Mouse (Mus musculus) cerebral cortex, adult 2 months (tissue): ENCODE data around the gene Mctp1.

Experiments used
- whole genome bisulfite sequencing: fragments of 180-500 bp; shearing (Covaris S2); methylation state at CpG from one replicate; pipeline ENCODE4 v1.1.7; 2018; 5-methylcytosine and 5-hydroxymethylcytosine counted together

The Mctp1 gene

DNA sequence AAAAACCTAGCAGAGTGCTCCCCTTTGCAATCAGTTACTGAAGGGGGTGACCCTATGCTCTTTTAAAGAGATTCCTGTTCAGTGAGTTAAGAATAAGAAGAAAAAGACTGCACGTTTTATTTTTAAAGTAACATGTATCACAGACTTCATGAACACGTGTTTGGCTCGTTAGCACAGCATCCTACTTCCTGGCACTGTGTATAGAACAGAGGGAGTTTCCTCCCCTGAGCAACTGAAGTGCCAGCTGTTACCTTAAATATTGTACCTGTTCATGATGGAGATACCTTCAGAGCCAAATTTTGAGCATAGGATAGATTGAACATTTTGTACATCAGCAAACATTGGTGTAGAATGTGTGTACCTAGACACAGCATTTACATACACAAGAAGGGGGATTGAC, 494.7 kb downstream of the Mctp1 start:
- WGBS: 19% methylated on average over 3 of the region's 3 CpGs

DNA sequence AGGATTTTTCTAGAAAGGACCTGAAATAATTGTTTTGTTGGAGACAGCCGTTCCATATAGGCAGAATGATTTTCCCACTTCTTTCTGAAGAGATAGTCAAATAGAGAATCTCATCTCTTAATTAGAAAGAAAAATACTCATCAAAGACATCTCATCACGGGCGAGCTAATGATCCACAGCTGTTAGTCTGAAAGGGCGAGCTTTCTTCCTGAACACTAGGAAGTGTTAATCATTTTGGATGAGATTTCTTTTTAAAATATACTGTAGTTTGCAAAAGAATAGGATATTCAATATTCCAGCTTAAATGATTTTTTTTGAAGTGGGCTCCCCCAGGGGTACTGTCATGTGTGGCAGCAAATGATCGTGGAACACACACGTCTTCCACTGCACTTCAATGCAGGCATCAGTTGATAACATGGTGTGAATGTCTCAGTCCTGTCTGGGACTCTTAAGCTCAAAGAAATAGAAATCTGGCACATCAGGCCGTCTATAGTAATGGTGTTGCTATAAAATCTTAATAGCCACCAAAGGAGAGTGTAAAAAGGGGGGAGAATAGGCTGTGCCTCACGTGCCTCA, 500.3 kb downstream of the Mctp1 start:
- WGBS: 82% methylated on average over 8 of the region's 8 CpGs

DNA sequence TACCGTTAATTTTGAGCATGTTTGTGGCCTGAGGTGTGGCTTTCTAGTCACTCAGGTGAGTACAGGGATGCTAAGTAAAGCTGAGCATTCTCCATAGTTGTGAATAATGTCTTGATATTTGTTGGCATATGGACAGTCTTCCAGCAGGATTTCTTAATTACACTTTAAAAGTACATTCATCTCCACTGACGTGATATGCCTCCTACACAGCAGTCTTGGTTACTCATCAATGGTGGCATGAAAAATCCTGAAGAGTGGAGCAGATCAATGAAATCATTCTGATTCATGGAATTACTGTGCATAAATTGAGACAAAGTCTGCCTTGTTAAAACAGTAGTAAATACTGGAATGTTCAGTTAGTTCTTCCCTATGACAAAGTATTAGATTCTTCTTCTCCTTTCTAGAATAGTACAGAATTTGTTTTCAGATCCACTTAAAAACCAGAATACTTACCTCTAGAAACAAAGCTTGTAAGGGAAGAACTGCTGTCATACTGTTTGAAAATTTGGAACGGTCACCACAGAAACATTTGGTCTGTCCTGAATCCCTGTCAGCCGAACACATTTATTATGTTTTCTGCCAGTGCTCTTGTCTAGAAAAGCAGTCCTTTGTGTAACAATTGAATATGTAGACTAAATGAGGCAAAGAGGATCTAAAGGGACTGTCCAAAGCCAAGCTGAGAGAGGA, 511.6 kb downstream of the Mctp1 start:
- WGBS: 47% methylated on average over 4 of the region's 4 CpGs

DNA sequence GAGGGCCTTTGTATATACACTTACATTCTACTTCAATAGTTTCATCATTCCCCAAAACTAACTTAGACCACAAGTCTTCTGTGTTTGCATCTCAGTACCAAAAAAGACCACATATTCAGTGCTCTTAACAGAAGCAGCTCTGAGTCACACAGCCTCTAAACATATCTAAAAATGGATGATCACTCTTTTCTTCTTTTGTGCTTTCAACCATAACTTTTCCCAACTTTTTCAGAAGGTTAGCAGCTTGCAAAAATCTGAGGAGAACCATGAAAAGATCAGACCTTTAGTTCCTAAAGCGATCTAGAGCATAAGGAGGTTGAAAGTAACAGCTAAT, 512.1 kb downstream of the Mctp1 start:
- 62% methylated on average over 1 of the region's 1 CpGs for WGBS

DNA sequence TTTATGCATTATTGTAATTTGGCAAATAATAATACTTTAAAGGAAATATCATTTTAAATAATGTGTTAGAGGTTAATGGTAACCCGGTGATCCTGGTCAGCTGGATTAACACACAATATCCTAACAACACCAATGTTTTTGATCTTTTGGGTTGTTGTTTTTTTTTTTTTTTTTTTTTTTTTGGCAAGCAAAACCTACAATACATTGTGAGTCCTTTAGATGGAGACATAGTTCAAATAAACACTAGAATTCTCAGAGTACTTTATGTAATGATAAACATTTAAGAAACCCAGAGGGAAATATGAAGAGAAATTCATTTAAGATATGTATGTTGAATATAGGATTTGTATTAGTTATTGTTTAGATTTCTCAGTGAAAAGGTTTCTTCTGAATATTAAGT, 534.0 kb downstream of the Mctp1 start:
- 89% methylated on average over 1 of the region's 1 CpGs for WGBS

DNA sequence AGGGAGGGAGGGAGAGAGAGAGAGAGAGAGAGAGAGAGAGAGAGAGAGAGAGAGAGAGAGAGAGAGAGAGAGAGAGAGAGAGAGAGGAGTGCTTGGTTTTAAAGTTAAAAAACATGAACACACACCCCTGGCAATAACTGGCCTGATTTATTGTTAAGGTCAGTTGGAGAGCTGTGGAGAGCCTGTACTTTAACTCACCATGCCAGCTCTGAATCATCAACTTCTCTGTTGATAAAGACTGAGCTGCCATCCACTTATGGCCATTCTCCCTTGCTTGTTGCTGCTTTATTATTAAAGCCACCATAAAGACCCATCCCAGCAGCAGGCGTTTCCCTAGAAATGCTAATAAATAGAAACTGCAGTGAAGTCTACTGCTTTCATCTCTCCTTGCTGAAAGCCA, 542.5 kb downstream of the Mctp1 start:
- WGBS: 69% methylated on average over 1 of the region's 1 CpGs

DNA sequence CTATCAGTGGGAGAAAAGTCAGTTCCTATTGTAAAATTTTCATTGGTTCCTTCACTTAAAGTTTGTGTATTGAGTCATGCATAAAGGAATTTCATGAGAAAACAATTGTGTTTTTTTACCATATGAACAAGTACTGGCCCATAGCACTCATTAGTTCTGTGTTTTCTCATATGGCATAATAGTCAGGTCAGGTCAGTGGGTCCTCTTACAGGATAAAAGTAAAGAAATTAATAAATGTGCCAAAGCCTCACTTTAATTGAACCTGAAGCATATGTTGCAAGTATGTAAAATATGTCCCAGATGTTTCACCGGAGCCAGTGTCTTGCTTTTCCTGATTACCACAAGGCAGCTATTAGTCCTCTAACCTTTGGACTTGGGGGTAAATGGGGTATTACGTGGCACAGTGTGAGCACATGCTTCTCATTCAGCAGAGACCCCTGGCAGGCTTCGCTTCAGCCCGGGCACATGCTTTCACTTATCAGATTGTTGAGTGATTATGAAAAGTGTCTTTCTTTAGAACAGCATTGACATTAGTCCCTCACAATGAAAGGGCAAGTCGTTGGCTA, 543.6 kb downstream of the Mctp1 start:
- 73% methylated on average over 5 of the region's 5 CpGs for WGBS

DNA sequence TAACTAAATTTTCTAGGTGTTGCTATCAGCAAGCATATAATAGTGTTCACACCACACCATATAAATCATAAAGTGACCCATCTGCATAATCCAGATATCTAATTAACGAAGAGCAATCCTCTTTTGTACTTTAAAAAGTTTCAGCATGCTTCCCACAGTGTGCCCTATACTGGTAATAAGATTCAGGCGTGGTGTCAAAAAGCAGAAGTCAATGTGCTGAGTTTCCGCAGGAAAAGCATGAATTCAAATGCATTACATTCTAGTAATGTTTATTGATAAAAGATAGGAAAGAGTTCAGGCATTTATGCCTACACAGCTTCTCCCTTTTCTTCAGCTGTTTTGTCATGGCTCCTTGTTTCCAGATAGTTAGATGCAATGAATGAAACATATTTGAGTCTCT, 544.8 kb downstream of the Mctp1 start:
- WGBS: 77% methylated on average over 3 of the region's 3 CpGs

DNA sequence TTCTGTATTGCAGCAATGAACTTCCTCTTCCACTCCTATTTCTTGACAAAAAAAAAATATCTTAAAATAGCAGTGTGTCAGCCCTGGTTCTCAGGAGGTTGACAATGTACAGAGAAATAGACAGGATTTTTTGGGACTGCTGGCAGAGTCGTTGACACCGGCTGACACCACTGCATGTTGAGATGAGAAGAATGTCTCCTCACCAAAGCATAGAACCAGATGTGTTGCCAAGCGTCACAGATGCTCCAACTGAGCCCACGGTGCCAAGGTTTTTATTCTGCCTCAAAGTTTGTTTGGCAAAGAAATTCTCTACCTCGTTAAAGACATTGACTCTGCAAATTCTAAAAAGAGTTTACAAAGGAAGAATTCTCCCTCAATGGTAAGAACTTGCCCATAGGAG, 548.6 kb downstream of the Mctp1 start:
- 31% methylated on average over 5 of the region's 5 CpGs for WGBS

DNA sequence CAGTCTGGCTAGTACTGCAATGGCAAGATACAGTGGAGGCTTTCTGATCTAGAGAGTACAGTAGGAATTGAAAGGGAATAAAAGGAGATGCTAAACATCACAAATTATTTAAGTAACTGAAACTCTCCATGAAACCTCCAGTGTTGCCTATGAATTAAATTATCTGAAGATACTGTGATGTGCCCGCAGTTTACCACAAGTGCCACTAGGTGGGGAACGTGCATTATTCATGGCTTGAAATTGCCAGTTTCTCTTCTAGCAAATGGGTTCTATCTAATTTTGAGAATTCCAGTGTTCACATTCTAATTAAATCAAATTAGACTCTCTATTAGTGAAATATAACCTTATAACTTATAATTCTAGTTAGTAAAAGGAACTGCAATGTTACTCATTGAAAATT, 585.1 kb downstream of the Mctp1 start:
- 2% methylated on average over 2 of the region's 2 CpGs for WGBS

DNA sequence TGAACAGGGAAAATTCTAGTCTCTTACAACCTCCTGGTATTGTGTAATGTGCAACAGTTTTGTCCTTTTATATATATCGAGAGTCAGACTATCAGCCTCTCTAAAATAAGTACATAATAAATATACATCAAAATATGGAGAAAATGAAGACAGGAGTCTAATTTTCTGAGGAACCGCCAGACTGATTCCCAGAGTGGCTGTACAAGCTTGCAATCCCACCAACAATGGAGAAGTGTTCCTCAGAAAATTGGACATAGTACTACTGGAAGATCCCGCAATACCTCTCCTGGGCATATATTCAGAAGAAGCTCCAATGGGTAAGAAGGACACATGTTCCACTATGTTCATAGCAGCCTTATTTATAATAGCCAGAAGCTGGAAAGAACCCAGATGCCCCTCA, 586.7 kb downstream of the Mctp1 start:
- 85% methylated on average over 3 of the region's 3 CpGs for WGBS

DNA sequence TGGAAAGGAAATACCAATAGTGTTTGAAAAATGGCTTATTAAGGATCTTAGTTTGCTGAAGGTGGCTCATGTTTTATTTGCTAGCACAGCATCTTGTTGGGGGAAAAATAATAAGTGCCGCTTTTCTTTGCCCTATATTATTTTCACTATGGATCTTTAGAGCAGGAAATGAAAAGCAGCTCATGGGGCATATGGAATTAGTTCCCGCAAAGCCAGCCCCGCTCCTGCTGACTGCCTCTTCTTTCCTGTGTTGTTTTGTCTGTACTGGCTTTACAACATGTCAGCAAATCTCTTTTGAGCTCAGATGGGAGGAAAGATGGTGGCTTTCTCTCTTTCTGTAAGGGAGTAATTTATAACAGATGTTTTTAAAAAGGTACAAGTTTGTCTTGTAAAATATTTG, 618.3 kb downstream of the Mctp1 start:
- WGBS: 71% methylated on average over 3 of the region's 3 CpGs

DNA sequence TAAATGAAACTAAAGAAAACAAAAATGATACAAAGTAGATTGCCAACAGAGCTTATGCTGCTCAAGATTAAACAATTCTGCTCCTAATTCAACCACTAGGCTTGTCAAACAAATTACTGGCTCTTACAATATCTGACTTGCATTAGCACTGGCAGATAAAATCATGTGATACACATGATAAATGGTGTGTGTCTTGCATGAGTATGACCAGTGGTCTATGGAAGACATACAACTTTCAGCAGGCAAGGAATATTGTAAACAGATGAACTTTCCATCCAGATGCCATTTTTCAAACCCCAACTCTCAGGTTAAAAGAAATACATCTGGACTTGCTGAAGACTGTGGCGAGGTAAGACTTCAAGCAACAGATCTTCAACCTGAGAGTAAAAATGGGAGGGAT, 619.3 kb downstream of the Mctp1 start:
- WGBS: 97% methylated on average over 1 of the region's 1 CpGs

DNA sequence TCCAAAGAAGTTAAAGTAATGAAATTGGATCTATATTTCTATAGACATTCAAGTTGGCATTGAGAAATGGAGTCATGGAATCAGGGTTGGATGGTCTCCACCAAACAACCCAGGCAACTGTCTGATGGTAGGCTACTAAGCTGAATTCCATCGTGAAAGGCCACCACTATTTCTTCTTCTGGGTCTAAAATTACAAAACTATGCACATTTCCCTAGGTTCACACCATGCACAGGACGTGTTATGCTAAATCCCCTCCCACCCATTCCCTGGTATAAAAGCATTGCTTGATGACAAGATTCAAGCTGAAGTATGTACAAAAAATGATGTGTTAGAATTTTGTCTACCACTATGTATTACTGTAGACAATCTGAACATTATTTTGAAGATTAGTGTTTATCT, 634.5 kb downstream of the Mctp1 start:
- 58% methylated on average over 2 of the region's 2 CpGs for WGBS

DNA sequence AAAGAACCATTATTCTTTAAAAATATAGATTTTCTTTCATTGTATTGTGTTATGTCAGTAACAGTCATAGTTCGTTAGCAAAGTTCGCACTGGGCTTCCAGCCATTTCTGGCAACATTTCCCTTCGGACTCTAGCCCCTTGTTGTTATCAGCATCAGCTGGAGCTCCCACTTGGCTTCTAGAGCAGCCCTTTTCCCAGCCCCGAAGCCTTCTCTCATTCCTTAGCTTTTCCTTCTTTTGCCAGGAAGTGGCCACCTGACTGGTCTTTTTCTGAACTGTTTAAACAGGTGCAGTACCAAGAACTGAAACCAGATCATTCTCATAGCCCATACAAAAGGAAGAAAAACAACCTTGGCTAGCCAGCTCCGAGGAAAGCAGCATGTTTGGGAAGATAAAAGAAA, 645.3 kb downstream of the Mctp1 start:
- 42% methylated on average over 5 of the region's 5 CpGs for WGBS

DNA sequence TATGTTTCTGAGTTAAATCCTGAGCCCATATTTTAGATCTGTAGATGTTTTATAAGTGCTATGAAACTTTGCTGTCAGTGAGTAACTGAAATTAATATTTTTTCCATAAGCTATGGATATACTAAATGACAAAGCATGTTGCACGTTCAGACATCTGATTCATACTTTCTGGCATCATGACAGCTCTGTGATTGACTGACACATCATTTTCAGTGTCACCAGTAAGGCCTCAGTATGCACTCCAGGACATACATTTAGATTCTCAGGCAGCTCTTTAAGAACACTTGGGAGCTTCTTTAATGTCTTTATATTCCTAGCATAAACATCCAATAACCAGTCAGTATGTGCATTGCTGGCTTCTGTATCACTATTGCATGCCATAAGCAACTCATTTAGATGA, 659.0 kb downstream of the Mctp1 start:
- WGBS: 44% methylated on average over 1 of the region's 1 CpGs

DNA sequence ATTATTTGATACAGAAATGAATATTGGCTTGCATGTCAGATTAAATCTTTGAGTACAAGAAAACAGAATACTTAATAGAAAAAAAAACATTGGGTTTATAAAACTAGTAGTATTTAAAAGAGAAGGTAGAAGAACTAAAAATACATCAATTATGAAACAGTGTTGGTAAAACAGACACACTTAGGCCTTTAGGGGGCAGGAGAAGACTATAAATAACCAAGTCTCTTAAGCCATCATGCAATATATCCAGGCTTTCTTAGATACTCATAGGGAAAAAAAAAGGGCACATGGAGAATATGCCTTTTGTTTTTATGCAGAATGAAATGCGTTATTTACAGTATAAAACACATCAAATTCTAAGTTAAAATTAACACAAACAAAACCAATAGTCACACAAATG, 661.0 kb downstream of the Mctp1 start:
- WGBS: 43% methylated on average over 1 of the region's 1 CpGs

DNA sequence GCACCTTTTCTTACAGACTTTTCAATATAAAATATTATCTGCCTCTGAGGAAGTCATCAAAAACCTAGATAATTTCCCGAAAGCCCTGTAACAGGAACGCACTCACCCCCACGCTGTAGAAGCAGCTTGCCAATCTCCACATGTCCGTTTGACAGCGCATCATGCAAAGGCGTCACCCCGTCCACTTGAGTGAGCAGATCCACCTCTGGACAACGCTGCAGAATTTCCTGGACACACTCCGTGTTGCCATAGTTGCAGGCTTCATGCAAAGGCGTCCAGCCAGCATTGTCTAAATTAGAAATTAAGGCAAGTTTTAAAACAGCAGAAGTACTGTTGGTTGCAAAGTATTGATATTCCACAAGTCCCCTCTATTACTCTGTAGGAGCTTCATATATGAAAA, 662.1 kb downstream of the Mctp1 start:
- WGBS: 38% methylated on average over 10 of the region's 10 CpGs

DNA sequence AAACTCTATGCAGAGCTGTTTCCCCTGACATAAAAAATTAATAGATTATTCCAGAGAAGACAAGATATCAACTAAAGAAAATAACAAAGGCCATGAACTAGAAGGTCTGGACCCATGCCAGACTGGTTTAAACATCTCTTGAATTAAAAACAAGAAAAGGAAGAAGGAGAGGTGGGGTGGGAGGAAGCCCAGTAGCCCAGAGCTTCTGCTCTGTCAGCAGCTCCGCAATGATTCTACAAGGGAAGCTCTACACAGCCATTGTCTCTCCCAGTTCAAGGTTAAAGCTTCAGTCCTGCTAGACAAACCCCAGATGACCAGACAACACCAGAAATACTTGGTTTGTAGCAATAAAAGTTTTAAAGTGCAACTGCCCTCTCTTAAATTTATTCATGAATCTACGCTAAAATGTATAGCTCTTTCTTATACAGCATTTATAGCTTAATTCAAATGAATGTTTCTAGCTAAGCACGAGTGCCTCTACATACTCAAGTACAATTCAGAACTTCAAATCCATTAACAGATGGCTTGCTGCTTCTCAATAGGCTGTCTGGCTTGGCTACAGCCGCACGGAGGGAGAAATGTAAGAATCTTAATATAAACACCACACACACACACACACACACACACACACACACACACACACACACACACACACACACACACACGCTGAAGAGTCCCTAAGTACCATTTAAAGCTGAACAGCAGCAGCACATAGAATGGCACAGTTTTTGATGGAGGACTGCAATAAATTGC, 663.0 kb downstream of the Mctp1 start:
- WGBS: 35% methylated on average over 6 of the region's 6 CpGs

DNA sequence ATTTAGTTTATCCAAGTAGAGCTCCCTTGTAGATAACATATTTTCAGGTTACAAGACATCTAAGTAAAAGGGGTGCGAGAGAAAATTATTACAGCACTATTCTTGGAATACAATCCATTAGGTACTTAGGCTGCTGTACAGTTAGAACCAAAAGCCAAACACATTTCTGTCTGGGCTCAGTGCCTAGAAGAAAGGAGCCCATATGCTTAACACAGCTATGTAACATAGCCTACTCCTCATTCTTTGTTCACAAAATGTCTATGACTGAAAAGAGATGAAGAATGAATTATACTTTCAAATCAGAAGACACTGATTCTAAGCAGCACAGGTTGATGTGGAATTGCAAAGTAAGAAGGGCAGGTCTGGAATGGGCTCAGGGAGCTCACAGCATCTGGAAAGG, 664.1 kb downstream of the Mctp1 start:
- WGBS: 31% methylated on average over 1 of the region's 1 CpGs

DNA sequence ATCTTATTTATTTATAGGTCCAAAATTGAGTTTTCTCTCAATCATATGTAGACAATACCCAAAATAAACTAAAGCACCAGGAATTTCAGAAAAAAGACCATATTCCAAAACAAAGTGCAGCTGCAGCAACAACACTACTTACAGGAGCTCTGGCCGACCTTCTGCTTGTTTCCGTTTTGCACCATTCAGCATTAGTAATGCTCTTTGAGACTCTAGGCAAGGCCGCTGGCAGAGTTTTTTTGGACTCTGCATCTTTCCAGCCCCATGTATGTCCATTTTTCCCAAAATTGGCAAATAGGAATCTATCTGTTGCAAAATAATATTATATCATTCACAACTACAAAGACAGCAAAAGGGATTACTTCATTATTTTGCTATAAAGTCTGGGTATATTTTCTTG, 665.4 kb downstream of the Mctp1 start:
- WGBS: 73% methylated on average over 3 of the region's 3 CpGs

DNA sequence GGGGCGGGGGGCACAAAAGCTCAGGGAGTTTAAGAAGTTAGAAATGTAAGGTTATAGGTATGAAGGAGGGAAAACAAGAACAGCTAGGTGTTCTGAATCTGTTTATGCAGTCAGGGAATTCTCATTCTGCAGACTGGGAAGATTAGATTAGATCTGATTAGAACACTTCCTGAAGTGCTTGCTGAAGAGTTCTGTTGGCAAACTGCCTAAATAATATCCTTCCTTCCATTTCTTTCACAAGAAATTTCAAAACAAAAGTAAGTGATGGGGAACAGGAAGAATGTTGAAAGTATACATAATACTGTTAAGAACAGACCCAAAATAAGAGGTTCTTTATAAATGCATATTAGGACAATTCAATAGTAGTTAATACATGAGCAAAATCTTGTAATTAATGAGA, 678.9 kb downstream of the Mctp1 start:
- WGBS: 93% methylated on average over 1 of the region's 1 CpGs

DNA sequence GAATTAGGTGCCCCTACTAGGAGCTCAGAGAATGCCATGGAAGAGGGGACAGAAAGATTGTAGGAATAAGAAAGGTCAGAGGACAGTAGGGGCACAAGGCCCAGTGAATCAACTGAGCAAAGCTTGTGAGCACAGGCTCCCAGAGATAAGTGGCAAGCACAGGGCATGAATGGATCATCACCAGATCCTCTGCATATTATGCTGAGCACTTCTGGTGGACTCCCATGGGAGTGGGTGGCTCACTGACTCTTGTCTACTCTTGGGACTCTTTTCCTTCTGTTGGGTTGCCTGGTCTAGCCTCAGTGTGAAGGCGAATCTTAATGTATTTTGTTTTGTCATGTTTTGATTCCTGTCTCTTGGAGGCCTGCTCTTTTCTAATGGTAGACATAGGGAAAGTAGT, 684.5 kb downstream of the Mctp1 start:
- WGBS: 100% methylated on average over 1 of the region's 1 CpGs
